Mouse (Mus musculus) left cerebral cortex, postnatal 10 days (tissue): ENCODE results near the gene Anapc5. TPM values are rescaled to one million over a fixed set of nuclear protein-coding genes. Genes with fewer than 3 reads are reported as not detected.

Experiments
- DNase-seq, 2 experiments: peaks; one replicate each; pipeline ENCODE4 v3.0.0; 2021 to 2022; ENCODE audit warnings: low spot score in 2 of 2, mixed read lengths in 1 of 2; ENCODE audit errors: extremely low spot score in 1 of 2
- intact Hi-C: fragments of 180-260 bp; cut with DNase I; formaldehyde crosslinking; loops from one replicate; pipeline ENCODE4 v1.15.1; 2025
- total RNA-seq, 2 experiments: library from RNA; stranded (reverse); gene quantifications; 2 replicates each; pipeline ENCODE4 v1.2.3; 2021

Anapc5 gene
- total RNA-seq, result 100 to 1,000 TPM; 307 to 314 TPM

GRCm38 (mm10) chr5:122820777-122821523 is at the start of gene Anapc5:
Anapc5 (minus strand) TSS chr5:122821339.
- intact Hi-C loops, result no loop called here
- DNase-seq, result peak; percentile 95

- DNase-seq, result no peak
- intact Hi-C loops, result no loop called here
Measured at GRCm38 (mm10) chr5:122863053-122863452, 41.9 kb upstream of the Anapc5 start.

- intact Hi-C loops, result no loop called here
- no peak for DNase-seq
Measured at GRCm38 (mm10) chr5:122855858-122856257, 34.7 kb upstream of the Anapc5 start.

GRCm38 (mm10) chr5:122852611-122853010 is 31.5 kb upstream of the Anapc5 start:
- intact Hi-C loops, result loop anchor here (5.0 kb wide), 1 partner anchor 40 kb away; no protein-coding TSS in a partner anchor
- no peak for DNase-seq

GRCm38 (mm10) chr5:122850319-122851002 is 29.3 kb upstream of the Anapc5 start:
- intact Hi-C loops, result loop anchor here (5.0 kb wide), 1 partner anchor 38 kb away; no protein-coding TSS in a partner anchor
- DNase-seq, result peak in 1 of 2 experiments; percentile 87

- intact Hi-C loops, result loop anchor here (5.0 kb wide), 1 partner anchor 37 kb away; no protein-coding TSS in a partner anchor
- DNase-seq, result peak; percentile 96 to 99
Measured at GRCm38 (mm10) chr5:122849521-122850318, 28.6 kb upstream of the Anapc5 start, which contains the start of gene Rnf34. Rnf34 (plus strand) TSS chr5:122850048.

- DNase-seq, result no peak
- intact Hi-C loops, result no loop called here
Measured at GRCm38 (mm10) chr5:122843799-122844198, 22.7 kb upstream of the Anapc5 start.

- DNase-seq, result no peak
- intact Hi-C loops, result no loop called here
Measured at GRCm38 (mm10) chr5:122841126-122841525, 20.0 kb upstream of the Anapc5 start.

GRCm38 (mm10) chr5:122832996-122833395 is 11.9 kb upstream of the Anapc5 start:
- no peak for DNase-seq
- intact Hi-C loops, result no loop called here

GRCm38 (mm10) chr5:122832536-122832935 is 11.4 kb upstream of the Anapc5 start:
- intact Hi-C loops, result no loop called here
- no peak for DNase-seq

GRCm38 (mm10) chr5:122825099-122825498 is 4.0 kb upstream of the Anapc5 start:
- intact Hi-C loops, result no loop called here
- no peak for DNase-seq

- intact Hi-C loops, result no loop called here
- DNase-seq, result no peak
Measured at GRCm38 (mm10) chr5:122824450-122824849, 3.3 kb upstream of the Anapc5 start.

- intact Hi-C loops, result no loop called here
- DNase-seq, result no peak
Measured at GRCm38 (mm10) chr5:122823976-122824375, 2.8 kb upstream of the Anapc5 start.

GRCm38 (mm10) chr5:122822441-122822840 is 1.3 kb upstream of the Anapc5 start:
- intact Hi-C loops, result no loop called here
- no peak for DNase-seq

GRCm38 (mm10) chr5:122821524-122821885 is 366 bp upstream of the Anapc5 start:
- no peak for DNase-seq
- intact Hi-C loops, result no loop called here

- DNase-seq, result no peak
- intact Hi-C loops, result loop anchor here (5.0 kb wide), 2 partner anchors 40 to 70 kb away; partner anchors contain the start of gene Rnf34
Measured at GRCm38 (mm10) chr5:122812699-122813098, 8.4 kb downstream of the Anapc5 start.

GRCm38 (mm10) chr5:122811364-122812079 is 9.6 kb downstream of the Anapc5 start:
- DNase-seq, result peak in 1 of 2 experiments; percentile 74

GRCm38 (mm10) chr5:122805503-122805902 is 15.6 kb downstream of the Anapc5 start:
- intact Hi-C loops, result no loop called here
- DNase-seq, result no peak

More at GRCm38 (mm10) chr5:122811364-122812079, 9.6 kb downstream of the Anapc5 start:
- intact Hi-C loops, result loop anchor here (5.0 kb wide), 2 partner anchors 41 to 71 kb away; partner anchors contain the start of gene Rnf34
